Mouse (Mus musculus): ENCODE measurements around the gene Etfbkmt. TPM values are rescaled to one million over a fixed set of nuclear protein-coding genes. Genes with fewer than 3 reads are reported as not detected.

Gene Etfbkmt
- polyA plus RNA-seq, 1 experiment: 16.3 TPM

GRCm38 (mm10) chr6:149193276-149193905 lies 53.7 kb downstream of the Etfbkmt start:
- DNase-seq: peak; percentile 18
- peaks cover 7% of the 10 kb centered on the region for H3K4me1 ChIP-seq (ENCODE audit: control insufficient read depth, insufficient read depth, low read length)
- TF ChIP-seq CTCF (IDR thresholded peaks at IDR 0.05; ENCODE audit: insufficient read depth, low read length) (no peak), POLR2A (IDR thresholded peaks at IDR 0.05; ENCODE audit: borderline replicate concordance, extremely low read depth, low read depth, low read length) (no peak)
- WGBS: 24% methylated on average over 5 of the region's 5 CpGs
- H3K4me3 ChIP-seq (replicated peaks; ENCODE audit: extremely low read depth, low read depth, low read length): no peak overlapping the region

GRCm38 (mm10) chr6:149197116-149197515 lies 57.5 kb downstream of the Etfbkmt start:
- no peak for TF ChIP-seq CTCF (IDR thresholded peaks at IDR 0.05; ENCODE audit: insufficient read depth, low read length)
- TF ChIP-seq POLR2A (IDR thresholded peaks at IDR 0.05; ENCODE audit: borderline replicate concordance, extremely low read depth, low read depth, low read length): no peak
- peaks cover 5% of the 10 kb centered on the region for H3K4me1 ChIP-seq (ENCODE audit: control insufficient read depth, insufficient read depth, low read length)
- no peak for DNase-seq
- no peak overlapping the region for H3K4me3 ChIP-seq (replicated peaks; ENCODE audit: extremely low read depth, low read depth, low read length)
- 48% methylated on average over 3 of the region's 3 CpGs for WGBS

DNA sequence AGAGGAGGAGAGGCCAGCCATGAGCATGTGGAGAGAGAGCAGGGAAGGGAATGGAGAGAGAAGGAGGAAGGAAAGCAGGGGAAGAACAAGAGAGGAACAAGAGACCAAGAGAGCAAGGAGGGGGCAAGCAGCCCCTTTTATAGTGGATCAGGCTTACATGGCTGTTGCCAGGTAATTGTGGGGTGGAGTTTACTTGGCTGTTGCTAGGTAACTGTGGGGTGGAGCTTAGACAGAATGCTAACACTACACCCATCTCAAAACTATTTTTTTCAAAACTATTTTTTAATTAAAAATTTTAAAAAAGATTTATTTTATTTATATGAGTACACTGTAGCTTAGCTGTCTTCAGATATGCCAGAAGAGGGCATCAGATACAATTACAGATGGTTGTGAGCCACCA lies 58.9 kb downstream of the Etfbkmt start:
- TF ChIP-seq POLR2A (IDR thresholded peaks at IDR 0.05; ENCODE audit: borderline replicate concordance, extremely low read depth, low read depth, low read length) (no peak), CTCF (IDR thresholded peaks at IDR 0.05; ENCODE audit: insufficient read depth, low read length) (no peak)

More for the DNA sequence above, 58.9 kb downstream of the Etfbkmt start:
- Histone ChIP-seq H3K4me1 (ENCODE audit: control insufficient read depth, insufficient read depth, low read length) (peaks cover 2% of the 10 kb centered on the region), H3K4me3 (replicated peaks; ENCODE audit: extremely low read depth, low read depth, low read length) (no peak overlapping the region)
- DNase-seq: no peak

Other genes with a start within 250 kb of the Etfbkmt start
- 3.5 and 3.6 TPM in 2 replicates for gene Caprin2, start 243.6 kb upstream of the Etfbkmt start, polyA plus RNA-seq (2012; rRNA removed)
- gene Sinhcaf, start 193.4 kb upstream of the Etfbkmt start, polyA plus RNA-seq (2012; rRNA removed): 3.5 and 5.5 TPM in 2 replicates
- gene Dennd5b, start 38.2 kb upstream of the Etfbkmt start, polyA plus RNA-seq (2012; rRNA removed): 4.8 and 10.8 TPM in 2 replicates
- gene Gm10203, start 9.7 kb upstream of the Etfbkmt start, polyA plus RNA-seq (2012; rRNA removed): not detected in 2 replicates
- gene Amn1, start 48.9 kb downstream of the Etfbkmt start, polyA plus RNA-seq (2012; rRNA removed): 9.9 and 10.7 TPM in 2 replicates
- gene Resf1, start 169.6 kb downstream of the Etfbkmt start, polyA plus RNA-seq (2012; rRNA removed): 11.4 and 20.4 TPM in 2 replicates

Data from lung, adult 2 months (tissue).